Mouse (Mus musculus) adrenal gland, postnatal 14 days (tissue): Measurements from ENCODE around the gene Mipep. TPM values are rescaled to one million over a fixed set of nuclear protein-coding genes. Genes with fewer than 3 reads are reported as not detected.
A peak's percentile ranks its signal among the peaks of the same experiment; 100 is the strongest.

Experiments used
- DNase-seq: peaks from one replicate; pipeline ENCODE4 v3.0.0; 2021; ENCODE audit warnings: mixed read lengths
- long read RNA-seq, 2 experiments: library from polyadenylated mRNA; stranded (forward); transcript quantifications; one replicate each; pipeline ENCODE4 v2.0.0; 2021
- total RNA-seq: library from RNA; stranded (reverse); gene quantifications from 2 replicates; pipeline ENCODE4 v1.2.3, GENCODE M21; 2021

The Mipep gene
- total RNA-seq: 53.8 and 54.1 TPM in 2 replicates
- long read RNA-seq, experiment 1, transcript Mipep-201 (19 exons, 3,015 nt): major isoform, 100 of 112 reads
- long read RNA-seq, experiment 1, partial matches to known transcripts: 8 of 112 reads
- long read RNA-seq, experiment 1, other reads (novel, unspliced or antisense): 4 of 112 reads
- long read RNA-seq, experiment 2, transcript Mipep-201 (19 exons, 3,015 nt): major isoform, 69 of 80 reads
- long read RNA-seq, experiment 2, partial matches to known transcripts: 5 of 80 reads
- long read RNA-seq, experiment 2, other reads (novel, unspliced or antisense): 6 of 80 reads

DNA sequence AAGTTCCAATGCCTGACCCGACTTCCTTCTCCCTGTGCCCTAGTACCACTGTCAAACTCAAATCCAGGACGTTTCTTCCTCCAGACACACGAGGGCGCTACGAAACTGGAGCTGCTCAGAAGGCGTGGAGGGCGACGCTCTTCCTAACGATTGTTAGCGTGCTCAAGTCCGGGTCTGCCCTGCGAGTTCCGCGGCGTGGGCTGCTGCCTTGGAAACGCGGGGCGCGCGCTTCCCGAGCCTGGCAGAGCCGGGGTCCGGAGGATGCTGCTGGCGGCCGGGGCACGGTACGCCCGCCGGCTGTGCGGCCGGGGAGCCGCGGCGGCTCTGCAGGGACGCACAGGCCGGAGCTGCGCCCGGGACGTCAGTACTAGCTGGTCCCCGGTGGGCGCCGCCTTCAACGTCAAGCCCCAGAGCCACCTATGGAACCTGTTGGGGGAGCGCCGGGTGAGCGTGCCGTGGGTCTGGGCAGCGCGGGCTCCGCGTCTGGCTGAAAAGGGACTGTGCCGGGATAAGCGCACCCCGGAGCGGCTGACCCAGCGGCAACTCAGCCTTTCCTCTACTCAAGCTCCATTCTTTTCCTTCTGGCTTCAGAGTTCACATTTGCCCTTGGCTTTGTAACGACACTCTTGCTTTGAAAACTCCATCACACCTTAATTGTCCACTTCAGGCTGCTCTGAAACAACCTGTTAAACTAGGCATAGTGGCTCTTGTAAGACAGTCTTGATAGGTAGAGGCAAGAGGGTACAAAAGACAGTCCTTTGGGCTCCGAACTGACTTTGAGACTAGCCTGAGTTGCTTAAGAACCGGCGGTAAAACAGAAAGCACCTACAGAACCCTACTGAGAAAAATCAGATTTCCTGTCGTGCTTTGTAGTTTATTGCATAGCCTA, at the start of gene Mipep:
Mipep (plus strand) TSS at position 147 of the 889 bp plus-strand sequence.
- peak; percentile 92 for DNase-seq

DNA sequence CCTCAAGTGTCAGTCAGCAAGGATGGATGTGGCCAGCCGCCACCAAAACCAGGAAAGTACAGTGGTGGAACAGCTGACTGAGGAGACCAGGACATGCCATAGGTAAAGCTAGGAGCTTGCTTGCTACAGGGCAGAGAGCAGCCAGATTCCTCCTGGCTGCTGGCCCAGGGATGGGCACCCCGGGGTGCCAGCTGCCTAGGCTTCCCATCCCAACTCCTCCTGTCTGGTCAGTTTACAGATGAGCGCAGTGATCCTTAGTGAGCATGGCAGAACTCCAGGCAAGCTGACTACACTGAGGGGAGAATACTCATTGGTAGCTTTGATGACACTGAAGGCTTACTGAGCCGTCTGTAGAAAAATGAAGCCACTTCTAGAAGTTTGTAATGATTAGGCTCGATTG, 49.2 kb upstream of the Mipep start:
- no peak for DNase-seq

DNA sequence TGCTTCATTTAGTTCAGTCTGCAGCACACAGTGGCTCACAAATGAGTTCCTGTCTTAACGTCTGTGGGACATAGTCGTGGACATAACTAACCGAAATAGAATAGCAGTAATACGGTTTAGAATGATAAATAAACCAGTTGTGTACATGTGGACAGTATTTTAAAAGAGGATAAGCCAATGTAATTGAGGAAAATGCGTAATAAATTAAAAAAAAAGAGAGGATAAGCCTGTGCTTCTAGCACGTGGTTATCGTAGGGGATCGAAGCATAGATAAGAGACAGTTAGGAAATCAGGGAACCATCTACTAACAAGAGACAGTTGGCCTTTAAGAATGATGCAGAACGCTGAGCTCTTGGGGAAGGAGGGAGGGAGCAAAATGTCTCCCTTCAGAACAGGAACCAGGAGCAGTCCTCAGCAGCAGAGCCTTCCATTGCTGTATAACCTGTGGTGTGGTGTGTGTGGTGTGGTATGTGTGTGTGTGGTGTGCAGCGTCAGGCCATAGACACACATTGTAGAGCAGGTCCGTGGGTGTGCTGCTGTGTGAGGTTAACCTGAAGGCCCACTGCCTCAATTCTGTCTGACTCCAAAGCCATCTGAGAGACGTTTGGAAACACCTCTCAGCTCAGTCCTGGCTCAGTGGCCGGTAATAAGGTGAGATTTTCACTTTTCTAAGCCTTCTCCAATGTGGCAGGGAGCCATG, 48.4 kb upstream of the Mipep start:
- no peak for DNase-seq

DNA sequence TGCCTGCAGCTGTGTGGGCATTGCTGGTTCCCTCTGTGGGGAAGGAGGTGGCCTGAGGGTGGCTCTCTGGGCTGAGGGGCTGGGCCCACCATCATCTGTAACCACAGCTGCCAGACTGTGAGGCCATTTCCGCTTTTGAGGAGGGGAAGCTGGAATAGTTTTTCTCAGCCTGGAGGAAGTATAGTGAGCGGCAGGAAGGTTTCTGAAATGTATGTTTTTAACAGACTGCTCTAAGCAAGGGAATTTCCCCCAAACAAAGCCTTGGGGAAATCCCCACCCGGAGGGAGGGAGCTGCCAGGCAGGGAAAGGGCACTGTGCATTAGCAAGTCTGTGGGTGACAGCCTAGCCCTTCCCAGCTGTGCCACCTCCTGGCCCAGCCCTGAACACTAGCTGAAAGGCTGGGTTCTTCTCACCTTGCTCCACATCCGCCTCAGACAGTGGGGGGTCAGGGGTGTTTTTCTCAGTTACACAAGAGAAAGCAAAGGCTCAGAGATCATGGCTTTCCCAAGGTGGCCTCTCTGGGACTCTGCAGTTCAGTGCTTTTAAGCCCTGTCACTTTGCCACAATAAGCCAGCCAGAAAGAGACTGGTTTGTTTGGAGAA, 47.7 kb upstream of the Mipep start:
- DNase-seq: peak; percentile 71

DNA sequence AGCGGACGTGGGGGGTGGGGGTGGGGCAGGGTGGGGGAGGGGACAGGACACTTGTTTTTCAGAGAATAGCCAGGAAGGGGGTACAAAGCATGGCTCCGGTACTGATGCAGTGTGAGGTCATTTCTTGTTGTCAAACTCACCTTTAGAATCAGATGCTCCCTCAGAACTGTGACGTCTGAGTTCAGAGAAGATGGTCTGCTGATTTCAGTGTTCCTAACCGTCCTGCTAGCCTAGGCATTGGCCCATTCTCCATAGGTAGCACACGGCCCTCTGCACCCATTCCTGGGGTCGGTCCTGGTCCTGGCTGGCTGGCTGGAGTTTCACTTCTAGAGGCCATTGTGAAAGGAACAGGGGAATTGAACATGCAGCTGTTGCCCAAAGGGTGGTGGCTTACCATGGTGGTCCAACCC, 47.2 kb upstream of the Mipep start:
- DNase-seq: no peak

DNA sequence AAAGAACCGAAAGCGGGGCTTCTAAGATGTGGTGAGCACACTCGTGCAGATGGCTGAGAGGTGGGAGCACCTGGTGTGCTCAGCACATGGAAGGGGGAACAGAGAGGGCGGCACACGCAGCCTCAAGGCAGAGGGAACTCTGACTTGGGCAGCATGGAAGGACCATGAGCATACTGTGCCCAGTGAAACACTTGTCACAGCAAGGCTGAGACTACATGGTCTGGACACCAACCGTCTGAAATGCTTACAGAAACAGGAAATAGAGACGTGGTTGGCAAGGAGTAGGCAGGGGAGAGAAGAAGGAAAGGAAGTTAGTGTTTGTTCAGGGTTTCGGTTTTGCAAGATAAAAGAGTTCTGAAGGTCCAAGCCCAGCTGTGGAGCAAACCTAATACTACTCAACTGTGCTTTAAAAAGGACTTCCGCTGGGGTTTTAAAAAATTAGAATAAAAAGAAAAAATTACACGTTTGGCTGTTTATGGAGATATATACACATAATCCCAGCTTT, 45.9 kb upstream of the Mipep start:
- DNase-seq: no peak

DNA sequence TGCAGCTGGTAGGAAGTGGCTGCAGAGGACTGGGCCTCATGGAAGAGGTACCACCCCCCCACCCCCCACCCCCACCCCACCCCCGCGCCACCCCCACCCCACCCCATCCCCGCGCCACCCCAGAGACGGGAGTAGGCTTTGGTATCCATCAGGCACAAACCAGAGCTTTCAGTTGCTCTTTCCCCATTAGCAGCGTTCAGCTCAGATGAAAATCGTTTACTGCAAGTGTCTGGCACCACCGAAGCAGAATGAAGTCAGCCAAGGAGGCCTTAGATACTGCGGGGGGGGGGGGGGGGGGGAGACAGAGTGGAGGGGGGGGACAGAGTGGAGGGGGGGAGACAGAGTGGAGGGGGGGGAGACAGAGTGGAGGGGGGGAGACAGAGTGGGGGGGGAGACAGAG, 45.2 kb upstream of the Mipep start:
- DNase-seq: no peak

DNA sequence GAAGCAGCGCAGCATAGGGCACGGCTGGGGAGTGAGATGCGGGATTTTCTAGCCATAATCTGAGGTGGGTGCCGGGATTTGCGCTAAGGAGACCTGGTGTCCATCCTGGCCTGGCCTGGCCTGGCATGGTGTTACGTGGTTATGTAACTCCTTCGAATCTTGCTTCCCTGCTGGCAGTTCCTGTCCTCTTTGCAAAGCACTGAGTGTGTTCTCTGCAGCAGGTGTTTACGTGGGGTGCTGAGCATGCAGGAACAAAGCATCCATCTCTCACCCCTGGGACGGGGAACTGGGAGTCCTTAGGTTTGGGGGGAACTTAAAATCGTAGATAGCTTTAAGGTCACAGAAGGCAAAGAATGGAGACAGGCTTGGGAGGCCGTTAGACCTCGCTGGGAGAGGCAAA, 44.8 kb upstream of the Mipep start:
- no peak for DNase-seq

DNA sequence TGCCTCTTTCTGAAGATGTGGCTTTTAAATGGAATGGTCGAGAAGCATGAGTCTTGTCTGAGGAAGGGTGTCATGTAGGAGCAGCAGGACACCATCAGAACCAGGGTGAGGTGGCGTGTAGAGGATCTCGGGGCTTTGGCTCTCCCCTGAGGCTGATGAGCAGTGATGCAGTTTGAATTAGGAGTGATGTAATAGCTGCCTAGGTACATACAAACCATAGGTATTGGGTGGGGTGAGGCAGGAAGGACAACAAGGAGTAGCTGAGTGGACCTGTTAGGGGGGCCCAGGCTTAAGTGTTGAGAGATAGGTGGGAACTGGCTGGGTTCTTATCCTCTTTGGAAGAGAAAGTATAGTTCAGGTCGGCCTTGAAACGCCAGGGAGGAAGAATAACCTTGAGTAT, 43.9 kb upstream of the Mipep start:
- DNase-seq: no peak

DNA sequence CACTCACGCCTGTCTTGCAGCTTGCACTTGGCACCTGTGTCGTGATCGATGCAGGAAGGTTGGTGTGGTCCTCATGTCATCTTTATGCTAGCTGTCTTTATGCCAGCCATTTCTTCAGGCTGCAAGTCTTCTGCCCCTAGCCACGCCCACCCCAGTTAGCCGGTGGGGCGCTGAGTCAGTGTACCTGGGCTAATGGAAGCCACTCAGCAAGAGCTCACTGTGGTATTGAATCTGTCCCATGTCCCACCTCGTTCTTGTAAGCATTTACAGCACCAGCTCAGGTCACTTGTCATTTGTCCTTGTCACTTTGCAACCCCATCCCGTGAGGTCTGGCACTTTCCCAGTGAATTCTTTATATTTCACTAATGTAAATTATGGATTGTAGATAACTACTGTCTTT, 43.3 kb upstream of the Mipep start:
- DNase-seq: no peak

DNA sequence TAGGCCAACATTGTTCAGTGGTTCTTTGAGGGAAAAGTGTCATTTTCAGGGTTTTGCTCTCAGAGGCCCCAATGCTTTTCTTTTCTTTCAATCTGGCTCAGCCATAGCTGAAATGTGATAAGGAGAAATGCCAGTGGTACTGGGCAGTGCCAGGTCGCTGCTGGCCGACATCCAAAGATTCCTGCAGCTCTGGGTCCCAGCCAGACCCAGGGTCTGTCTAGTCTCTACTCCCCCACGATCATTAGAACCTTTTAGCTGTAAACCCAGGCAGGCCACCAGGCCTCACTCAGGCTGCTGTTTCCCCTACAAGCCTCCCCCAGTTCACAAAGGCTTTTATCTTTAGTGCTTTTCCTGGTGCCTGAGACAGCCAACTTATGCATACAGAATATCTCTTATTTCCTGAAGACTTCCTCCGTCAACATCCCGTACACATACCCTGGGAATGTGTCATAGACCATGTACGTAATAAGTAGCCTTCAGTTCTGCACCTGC, 42.8 kb upstream of the Mipep start:
- DNase-seq: peak; percentile 81

DNA sequence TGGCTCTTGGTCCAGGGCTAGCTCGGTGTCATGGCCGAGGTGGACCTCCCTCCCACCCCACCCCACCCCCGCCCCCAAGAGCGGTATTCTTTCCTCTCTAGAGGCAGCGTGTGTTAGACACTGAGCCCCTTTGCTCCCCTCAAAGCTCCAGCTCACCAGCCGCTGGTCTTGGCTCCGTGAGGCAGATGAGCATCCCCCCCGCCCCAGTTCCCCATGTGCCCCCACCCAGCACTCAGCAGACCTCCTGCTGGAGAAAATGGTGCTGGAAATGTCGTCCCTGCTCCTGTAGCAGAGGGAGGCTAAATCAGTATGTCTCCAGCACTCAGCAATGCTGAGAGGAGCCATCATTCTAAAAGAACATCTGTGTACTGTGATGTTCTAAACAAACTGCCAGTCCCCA, 40.7 kb upstream of the Mipep start:
- DNase-seq: no peak

DNA sequence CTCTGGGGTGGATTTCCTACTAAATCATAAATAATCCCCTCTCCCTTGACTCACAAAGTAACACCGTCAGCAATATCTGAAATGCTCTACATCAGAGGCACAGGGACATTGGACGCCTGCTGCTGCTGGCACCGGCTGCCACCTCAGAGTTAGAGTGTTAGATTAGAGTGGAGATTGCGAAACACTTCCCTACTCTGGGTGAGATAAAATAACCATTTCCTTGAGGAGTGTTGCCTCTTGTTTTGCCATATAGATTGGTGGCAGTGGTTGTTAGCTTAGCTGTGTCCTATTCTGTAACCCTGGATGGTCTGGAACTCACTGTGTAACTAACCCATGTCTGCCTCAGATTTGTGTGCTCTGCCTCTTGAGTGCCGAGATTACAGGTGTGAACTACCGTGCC, 39.2 kb upstream of the Mipep start:
- DNase-seq: no peak

DNA sequence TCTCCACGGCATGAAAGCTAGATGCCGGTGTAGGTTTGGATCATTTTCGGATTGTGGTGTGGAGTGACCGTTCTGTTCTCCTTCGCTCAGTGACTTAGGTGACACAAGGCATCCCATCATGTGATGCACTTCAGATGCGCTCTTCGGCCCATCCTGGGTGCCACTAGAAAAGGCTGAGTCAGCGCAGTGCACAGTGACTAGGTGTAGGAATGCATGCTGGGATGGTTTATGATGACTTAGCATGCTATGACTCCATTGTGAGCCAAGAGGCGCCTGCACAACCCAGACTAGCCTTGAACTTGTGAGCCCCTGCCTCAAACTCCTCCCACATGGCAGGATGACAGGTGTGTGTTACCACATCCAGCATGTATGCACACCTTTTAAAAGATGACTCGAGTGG, 38.2 kb upstream of the Mipep start:
- no peak for DNase-seq

DNA sequence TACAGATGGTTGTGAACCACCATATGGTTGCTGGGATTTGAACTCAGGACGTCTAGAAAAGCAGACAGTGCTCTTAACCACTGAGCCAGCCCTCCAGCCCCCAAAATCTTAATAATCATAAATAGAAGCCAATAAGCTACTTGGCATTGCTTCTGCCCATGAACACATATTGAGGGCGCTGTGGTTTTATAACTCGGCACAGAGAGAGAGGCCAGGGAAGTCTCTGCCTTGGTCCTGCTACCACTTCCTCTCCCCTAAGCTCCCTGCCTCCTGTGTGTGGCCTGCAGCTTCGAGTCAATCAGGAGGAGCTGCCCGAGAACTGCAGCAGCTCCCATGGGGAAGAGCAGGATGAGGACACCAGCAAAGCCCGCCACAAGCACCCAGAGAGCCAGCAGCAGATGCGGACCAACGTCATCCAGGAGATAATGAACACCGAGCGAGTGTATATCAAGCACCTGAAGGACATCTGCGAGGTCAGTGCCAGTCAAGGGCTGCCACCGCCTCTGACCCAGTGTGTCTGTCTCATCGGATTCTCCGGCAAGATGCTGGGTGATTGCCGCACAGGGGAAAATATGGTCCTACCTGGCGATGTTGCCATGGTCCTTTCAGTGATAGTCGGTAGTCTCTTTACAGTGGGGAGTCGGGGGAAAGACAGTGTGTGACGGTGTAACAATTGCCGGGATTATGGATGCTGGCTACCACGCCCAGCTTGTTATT, 37.1 kb upstream of the Mipep start:
- DNase-seq: no peak

DNA sequence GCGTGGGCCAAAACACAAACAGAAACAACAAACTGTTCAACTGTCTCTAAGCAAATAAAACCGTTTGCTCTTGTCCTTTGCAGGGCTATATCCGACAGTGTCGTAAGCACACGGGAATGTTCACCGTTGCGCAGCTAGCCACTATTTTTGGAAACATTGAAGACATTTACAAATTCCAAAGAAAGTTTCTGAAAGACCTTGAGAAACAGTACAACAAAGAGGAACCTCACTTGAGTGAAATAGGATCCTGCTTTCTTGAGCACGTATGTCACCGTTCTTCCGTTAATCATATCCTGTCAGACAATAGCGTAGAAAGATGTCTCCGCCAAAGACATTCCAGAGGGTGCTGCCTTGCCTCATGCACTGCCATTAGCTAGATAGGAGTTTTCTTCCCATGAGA, 34.5 kb upstream of the Mipep start:
- no peak for DNase-seq

DNA sequence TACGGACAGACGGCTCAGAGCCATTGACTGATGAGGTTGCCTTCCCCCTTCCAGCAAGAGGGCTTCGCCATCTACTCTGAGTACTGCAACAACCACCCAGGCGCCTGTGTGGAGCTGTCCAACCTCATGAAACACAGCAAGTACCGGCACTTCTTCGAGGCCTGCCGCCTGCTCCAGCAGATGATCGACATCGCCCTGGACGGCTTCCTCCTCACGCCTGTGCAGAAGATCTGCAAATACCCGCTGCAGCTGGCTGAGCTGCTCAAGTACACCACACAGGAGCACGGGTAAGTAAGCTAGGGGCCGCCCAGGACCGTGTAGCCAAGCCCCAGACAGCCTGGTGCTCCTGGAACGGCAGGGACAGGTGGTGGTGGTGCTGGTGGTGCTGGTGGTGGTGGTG, 32.8 kb upstream of the Mipep start:
- DNase-seq: no peak

DNA sequence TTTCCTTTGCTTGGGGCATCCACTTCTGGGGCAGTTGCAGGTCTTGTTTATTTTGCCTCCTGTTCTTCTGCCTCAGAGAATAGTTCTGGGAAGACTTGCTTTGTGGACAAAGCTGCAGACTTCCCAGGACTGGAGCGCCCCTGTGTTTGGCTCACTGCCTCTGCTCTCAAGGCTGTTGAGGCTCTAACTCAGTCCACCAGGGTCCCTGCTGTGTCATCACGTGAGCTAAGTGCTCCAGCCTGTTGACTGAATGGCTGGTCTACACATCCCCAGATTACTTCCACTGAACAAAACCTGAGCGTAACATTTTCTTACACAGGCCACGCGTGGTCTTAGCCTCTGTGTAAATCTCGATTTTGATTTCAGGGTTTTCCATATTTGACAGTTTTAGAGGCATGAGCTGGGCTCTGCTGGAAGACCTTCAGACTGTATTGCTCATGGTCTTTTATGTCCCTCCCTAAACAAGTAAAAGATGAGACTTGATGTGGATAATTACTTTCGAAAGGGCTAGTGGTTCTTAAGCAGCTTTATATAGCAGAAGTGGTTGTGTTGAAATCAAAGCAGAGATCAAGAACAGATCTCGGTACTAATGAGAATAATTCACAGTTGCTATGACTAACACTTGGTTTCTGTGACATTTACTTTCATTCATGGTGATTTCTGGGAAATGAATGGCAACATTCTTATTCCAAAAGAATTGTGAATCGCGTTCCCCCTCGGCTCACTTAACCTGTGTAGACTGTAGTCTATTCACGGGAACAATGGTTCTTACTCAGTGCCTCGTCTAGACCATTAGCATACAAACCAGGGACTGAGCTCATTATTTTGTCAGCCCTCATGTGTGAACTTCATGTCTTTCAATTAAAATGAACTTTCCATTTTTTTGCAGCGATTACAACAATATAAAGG, 31.2 kb upstream of the Mipep start:
- DNase-seq: peak; percentile 76

DNA sequence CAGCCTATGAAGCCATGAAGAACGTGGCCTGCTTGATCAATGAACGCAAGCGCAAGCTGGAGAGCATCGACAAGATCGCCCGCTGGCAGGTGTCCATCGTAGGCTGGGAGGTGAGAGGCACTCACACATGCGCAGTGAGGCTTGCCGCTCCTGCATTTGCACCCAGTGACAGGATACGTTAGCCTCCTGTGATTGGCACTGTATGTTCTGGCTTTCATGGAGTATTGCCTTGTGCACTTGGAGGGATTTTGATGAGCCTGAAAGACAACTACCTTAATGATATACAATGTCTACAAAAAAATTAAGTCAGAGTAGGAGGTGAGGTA, 30.6 kb upstream of the Mipep start:
- DNase-seq: no peak

DNA sequence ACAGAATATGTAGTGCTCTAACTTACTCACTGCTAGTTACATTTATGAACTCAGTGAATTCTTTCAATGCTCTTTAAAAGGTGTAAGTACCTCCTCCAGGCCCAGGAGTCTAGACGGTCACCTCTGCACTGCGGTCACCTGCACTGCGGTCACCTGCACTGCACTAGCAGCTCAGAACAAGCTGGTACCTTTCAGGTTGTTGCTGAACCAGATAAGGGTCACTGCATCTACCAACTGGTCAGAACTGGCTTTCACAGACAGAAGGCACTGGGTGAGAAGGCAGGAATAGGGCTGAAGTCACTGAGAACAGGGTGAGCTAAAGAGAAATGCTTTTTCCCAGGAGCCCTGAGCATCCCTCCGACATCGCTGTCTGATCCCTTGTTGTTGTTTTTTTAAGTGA, 29.7 kb upstream of the Mipep start:
- no peak for DNase-seq

DNA sequence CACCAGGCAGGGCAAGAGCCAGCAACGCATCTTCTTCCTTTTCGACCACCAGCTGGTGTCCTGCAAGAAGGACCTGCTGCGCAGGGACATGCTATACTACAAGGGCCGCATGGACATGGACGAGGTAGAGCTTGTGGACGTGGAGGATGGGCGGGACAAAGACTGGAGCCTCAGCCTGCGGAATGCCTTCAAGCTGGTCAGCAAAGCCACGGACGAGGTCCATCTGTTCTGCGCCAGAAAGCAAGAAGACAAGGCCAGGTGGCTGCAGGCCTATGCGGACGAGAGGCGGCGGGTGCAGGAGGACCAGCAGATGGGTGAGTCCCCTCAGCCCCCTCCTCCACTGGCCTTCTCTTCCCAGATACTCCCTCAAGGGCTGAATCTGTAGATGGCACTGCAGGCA, 28.1 kb upstream of the Mipep start:
- no peak for DNase-seq
